Mouse (Mus musculus) forebrain, embryonic 12.5 days (tissue): ENCODE measurements around the gene Rprd1b. TPM values are rescaled to one million over a fixed set of nuclear protein-coding genes. Genes with fewer than 3 reads are reported as not detected.

Experiments used
- ATAC-seq: fragments of 200-750 bp; cut with Nextera tagmentation; 2 replicates; pipeline ENCODE4 v1.8.0; 2017; ENCODE audit warnings: moderate TSS enrichment; ENCODE audit not compliant: low FRiP score
- H3K27ac ChIP-seq: fragments of 300-500 bp; sonication (generic); 2 replicates; pipeline ENCODE4 v1.5.1; 2016; ENCODE audit warnings: mild to moderate bottlenecking
- H3K27me3 ChIP-seq: fragments of 300-500 bp; sonication (generic); 2 replicates; pipeline ENCODE4 v1.6.1; 2016; ENCODE audit warnings: mild to moderate bottlenecking
- H3K36me3 ChIP-seq: fragments of 300-500 bp; sonication (generic); replicated peaks from 2 replicates; pipeline ENCODE4 v1.6.1; 2016; ENCODE audit warnings: mild to moderate bottlenecking
- H3K4me1 ChIP-seq: fragments of 300-500 bp; sonication (generic); 2 replicates; pipeline ENCODE4 v1.6.1; 2016
- H3K4me2 ChIP-seq: fragments of 300-500 bp; sonication (generic); 2 replicates; pipeline ENCODE4 v1.6.1; 2016; ENCODE audit warnings: mild to moderate bottlenecking, moderate library complexity
- H3K4me3 ChIP-seq: fragments of 300-500 bp; sonication (generic); replicated peaks from 2 replicates; pipeline ENCODE4 v1.5.1; 2016; ENCODE audit warnings: mild to moderate bottlenecking
- H3K9ac ChIP-seq: fragments of 300-500 bp; sonication (generic); 2 replicates; pipeline ENCODE4 v1.6.1; 2016; ENCODE audit warnings: mild to moderate bottlenecking
- H3K9me3 ChIP-seq: fragments of 300-500 bp; sonication (generic); 2 replicates; pipeline ENCODE4 v1.6.1; 2016
- WGBS: fragments of 180-500 bp; shearing (Covaris S2); methylation state at CpG from one replicate; pipeline ENCODE4 v1.1.7; 2016; 5-methylcytosine and 5-hydroxymethylcytosine counted together
- polyA plus RNA-seq: library from polyadenylated mRNA; unstranded; fragments of >200 nt; fragmentation: Nextera tagmentation; extraction: Ambion mirVana; gene quantifications from 2 replicates; pipeline ENCODE4 v1.2.1, GENCODE M21; 2016

Rprd1b gene
- polyA plus RNA-seq, 1 experiment from 2014 or later = 61.1 TPM

DNA sequence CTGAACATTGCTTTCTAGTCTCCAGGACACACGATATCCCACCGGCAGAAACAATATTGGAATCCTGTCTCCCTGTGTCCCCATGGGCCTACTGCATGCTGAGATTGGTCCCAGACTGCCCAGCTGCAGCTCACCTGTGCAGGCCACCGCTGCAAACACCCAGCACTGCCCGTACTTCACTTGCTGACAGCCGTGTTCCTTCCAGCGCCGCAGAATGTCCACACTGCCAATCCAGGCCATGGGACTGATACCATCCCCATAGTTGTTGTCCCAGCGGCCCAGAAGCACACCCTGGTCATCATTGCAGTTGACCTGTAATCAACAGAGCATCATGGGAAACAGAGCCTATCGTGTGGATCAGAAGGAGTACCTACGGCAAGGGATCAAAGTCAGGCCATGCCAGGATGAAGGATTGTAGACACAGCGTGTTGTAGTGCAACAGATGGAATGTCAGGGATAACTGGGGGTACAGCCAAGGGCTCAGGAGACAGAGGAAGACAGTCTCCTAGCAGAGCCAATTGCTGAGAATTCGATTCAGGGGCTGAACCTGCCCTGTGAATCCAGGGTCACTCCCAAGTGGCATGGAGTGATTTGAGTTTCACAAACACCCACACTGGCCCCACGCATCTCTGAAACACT lies 103.0 kb downstream of the Rprd1b start:
- Histone ChIP-seq H3K36me3 (no peaks in the 10 kb centered on the region), H3K27ac (no peak overlapping the region), H3K9me3 (no peaks in the 10 kb centered on the region), H3K4me2 (no peak overlapping the region), H3K27me3 (no peaks in the 10 kb centered on the region), H3K9ac (no peak overlapping the region), H3K4me1 (peaks cover 14% of the 10 kb centered on the region), H3K4me3 (no peak overlapping the region)
- 94% methylated on average over 13 of the region's 13 CpGs for WGBS
- no peak for ATAC-seq

DNA sequence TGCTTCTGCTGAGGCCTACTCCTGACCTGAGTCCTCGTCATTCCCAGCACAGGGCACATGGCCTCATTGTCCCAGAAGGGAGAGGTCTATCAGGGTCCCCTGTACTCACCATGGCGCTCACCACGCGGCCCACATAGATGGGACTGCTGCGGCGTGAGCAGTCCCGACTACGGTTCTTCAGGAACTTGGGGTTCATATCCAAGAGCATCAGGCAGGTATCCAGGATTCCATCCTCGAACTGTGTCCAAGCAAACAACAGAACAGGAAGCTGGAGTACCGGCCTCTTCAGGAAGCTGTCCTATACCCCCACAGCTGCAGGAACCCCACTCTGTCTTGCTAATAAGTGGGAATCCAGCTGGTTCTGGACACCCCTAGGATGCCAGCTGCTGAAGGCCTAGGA lies 104.0 kb downstream of the Rprd1b start:
- Histone ChIP-seq H3K4me2 (no peak overlapping the region), H3K4me3 (no peak overlapping the region), H3K27ac (no peak overlapping the region), H3K27me3 (no peaks in the 10 kb centered on the region), H3K9ac (no peak overlapping the region), H3K4me1 (peaks cover 14% of the 10 kb centered on the region), H3K9me3 (no peaks in the 10 kb centered on the region), H3K36me3 (no peaks in the 10 kb centered on the region)
- WGBS = 87% methylated on average over 10 of the region's 10 CpGs
- ATAC-seq = no peak

DNA sequence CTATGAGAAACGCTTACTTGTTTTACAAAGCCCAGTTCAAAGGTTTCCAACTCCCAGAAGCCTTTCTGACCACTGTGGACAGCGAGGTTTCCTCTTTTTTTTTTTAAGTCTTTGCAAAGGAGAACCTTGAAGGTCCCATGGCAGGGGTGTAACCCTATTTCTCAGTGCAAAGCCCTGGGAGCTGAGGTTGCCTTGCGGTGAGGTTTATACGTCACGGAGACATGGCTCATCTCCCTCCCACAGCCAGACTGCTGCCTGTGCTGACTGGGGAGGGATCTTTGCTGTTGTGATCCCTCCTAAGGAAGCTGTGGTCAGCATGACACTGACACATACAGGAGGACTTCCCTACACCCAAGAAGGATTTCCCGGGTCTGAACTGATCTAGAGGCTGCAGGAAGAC lies 104.8 kb downstream of the Rprd1b start:
- WGBS = 87% methylated on average over 6 of the region's 6 CpGs
- H3K36me3 ChIP-seq = no peaks in the 10 kb centered on the region
- H3K4me1 ChIP-seq = peaks cover 14% of the 10 kb centered on the region
- no peak for ATAC-seq
- no peak overlapping the region for H3K27ac ChIP-seq
- no peak overlapping the region for H3K4me3 ChIP-seq
- no peak overlapping the region for H3K4me2 ChIP-seq
- no peak overlapping the region for H3K9ac ChIP-seq
- H3K27me3 ChIP-seq = no peaks in the 10 kb centered on the region
- H3K9me3 ChIP-seq = no peaks in the 10 kb centered on the region

DNA sequence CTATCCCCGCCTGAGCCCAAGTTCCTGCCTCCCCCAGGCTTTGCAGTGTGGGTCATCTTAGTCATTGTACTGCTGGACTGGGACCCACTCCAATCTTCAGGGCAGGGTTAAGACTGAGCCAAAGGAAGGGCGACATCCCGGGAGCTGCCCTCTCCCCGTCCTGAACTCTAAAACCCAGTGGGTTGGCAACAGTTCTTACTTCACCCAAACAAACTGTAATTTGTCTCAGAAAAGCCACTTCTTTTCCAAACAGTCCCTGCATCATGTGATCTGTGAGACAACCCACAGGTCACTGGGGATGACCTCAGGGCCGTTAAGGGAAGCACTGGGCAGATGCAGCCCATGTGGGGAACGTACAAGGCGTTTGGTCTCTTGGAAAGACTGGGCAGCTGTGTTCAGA lies 107.9 kb downstream of the Rprd1b start:
- H3K4me3 ChIP-seq = no peak overlapping the region
- H3K27me3 ChIP-seq = no peaks in the 10 kb centered on the region
- H3K9me3 ChIP-seq = no peaks in the 10 kb centered on the region
- H3K27ac ChIP-seq = no peak overlapping the region
- no peak overlapping the region for H3K9ac ChIP-seq
- WGBS = 71% methylated on average over 7 of the region's 7 CpGs
- H3K4me1 ChIP-seq = peaks cover 6% of the 10 kb centered on the region
- no peak for ATAC-seq
- H3K36me3 ChIP-seq = no peaks in the 10 kb centered on the region
- no peak overlapping the region for H3K4me2 ChIP-seq

DNA sequence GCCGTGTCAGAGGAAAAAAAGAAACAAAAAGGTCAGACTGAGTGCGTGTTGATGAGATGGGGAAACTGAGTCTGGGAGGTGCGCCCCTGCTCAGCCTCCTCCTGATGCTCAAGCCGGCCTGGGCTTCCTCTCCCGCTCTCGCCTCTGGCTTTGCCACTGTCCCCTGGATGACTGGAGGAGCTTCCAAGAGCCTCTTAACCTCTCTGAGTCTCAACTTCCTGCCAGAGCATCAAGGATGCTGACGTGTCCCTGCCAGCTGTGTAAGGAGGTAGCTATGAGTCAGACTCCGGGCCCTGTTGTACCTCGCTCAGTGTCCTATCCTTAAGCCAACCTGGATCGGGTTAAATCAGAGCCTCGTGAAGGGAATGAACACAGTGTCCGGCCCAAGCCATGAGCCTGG lies 109.5 kb downstream of the Rprd1b start:
- H3K27ac ChIP-seq = no peak overlapping the region
- no peaks in the 10 kb centered on the region for H3K27me3 ChIP-seq
- no peak for ATAC-seq
- no peak overlapping the region for H3K9ac ChIP-seq
- H3K36me3 ChIP-seq = no peaks in the 10 kb centered on the region
- 91% methylated on average over 12 of the region's 12 CpGs for WGBS
- no peak overlapping the region for H3K4me3 ChIP-seq
- no peaks in the 10 kb centered on the region for H3K9me3 ChIP-seq
- no peak overlapping the region for H3K4me2 ChIP-seq
- peaks cover 6% of the 10 kb centered on the region for H3K4me1 ChIP-seq

DNA sequence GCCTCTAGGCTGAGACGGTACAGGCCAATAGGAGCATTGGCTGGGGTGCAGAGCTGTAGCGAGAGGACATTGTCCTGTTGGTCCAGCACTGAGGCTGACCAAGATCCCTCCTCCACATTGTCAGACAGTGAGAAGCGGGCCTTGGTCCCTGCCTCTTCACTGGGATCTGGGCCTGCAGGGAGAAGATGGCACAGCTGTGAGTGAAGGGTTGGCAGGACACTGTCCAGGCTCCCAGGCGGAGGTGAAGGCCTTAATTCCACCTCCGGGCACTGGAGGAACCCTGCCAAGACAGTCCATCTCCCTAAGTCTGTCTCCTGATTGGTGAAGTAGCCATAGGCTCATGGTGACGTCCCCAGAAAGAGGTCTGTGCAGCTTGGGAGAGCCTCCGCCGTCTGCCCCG lies 110.5 kb downstream of the Rprd1b start:
- H3K27me3 ChIP-seq = no peaks in the 10 kb centered on the region
- H3K9me3 ChIP-seq = no peaks in the 10 kb centered on the region
- no peaks in the 10 kb centered on the region for H3K36me3 ChIP-seq
- no peak overlapping the region for H3K27ac ChIP-seq
- H3K4me2 ChIP-seq = no peak overlapping the region
- WGBS = 94% methylated on average over 9 of the region's 9 CpGs
- no peak for ATAC-seq
- no peak overlapping the region for H3K4me3 ChIP-seq
- H3K9ac ChIP-seq = no peak overlapping the region
- H3K4me1 ChIP-seq = peaks cover 12% of the 10 kb centered on the region

DNA sequence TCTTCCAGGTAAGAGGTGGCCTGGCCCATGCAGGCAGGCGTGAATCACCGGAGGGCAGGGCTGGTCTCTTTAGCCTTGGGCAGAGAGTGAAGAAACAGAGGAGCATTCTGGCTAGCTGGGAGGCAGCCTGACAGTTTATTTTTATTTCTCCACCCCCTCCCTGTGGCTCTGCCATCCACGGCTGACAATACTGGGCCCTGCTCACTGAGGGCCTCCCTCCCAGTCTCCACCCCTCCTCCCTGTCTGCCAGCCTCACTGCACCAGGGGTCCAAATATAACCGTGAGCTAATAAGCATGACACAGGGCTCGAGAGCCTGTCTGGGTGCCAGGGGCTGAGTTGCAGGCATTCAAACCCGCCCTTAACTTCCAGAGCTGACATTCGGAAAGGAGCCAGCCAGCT lies 111.3 kb downstream of the Rprd1b start:
- Histone ChIP-seq H3K9ac (no peak overlapping the region), H3K27ac (no peak overlapping the region), H3K36me3 (no peaks in the 10 kb centered on the region), H3K4me1 (peaks cover 12% of the 10 kb centered on the region), H3K4me3 (no peak overlapping the region), H3K9me3 (no peaks in the 10 kb centered on the region), H3K4me2 (no peak overlapping the region), H3K27me3 (0 out of 2 replicates have a peak, but pooled peaks cover 4% of the 10 kb centered on the region)
- WGBS = 47% methylated on average over 7 of the region's 7 CpGs
- ATAC-seq = no peak

DNA sequence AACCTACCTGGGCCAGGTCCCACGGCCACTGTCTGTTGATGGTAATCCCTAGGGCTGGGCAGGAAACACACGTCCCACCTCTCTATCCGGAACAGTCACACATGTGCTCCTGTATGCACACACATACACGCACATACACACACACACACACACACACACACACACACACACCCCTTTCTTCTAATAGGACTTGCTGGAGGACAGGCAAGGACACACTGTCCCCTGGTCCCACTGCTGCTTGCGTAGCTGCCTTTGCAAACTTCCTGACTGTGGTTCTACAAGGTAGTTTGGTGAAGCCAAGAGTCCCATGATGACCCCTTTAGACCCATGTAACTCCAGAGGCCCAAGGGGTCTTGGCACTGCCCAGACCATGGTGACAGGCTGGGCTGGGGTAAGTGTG lies 112.4 kb downstream of the Rprd1b start:
- Histone ChIP-seq H3K4me3 (no peak overlapping the region), H3K27me3 (peaks cover 13% of the 10 kb centered on the region), H3K9ac (no peak overlapping the region), H3K4me2 (no peak overlapping the region), H3K27ac (no peak overlapping the region), H3K9me3 (no peaks in the 10 kb centered on the region), H3K4me1 (peaks cover 12% of the 10 kb centered on the region), H3K36me3 (no peaks in the 10 kb centered on the region)
- WGBS = 95% methylated on average over 5 of the region's 5 CpGs
- ATAC-seq = no peak

DNA sequence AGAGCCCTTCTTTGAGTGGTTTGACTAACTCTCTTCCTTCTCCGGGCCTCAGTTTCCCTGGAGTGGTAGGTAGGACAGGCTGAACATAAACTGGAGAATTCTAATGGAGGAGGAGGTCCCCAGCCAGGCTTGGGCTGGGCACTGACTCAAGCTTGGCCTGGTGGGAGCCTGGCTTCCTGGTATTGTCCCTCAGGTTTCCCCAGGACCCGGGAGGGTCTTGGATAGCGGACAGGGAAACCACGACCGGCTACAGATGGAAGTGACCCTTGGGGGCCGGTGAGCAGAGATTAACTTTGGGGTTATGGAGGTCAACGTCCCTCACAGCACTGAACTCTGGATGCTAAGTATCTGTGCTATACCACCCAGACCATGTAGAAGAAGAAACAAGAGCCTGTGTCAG lies 113.0 kb downstream of the Rprd1b start:
- peaks cover 16% of the 10 kb centered on the region for H3K4me1 ChIP-seq
- ATAC-seq = no peak

DNA sequence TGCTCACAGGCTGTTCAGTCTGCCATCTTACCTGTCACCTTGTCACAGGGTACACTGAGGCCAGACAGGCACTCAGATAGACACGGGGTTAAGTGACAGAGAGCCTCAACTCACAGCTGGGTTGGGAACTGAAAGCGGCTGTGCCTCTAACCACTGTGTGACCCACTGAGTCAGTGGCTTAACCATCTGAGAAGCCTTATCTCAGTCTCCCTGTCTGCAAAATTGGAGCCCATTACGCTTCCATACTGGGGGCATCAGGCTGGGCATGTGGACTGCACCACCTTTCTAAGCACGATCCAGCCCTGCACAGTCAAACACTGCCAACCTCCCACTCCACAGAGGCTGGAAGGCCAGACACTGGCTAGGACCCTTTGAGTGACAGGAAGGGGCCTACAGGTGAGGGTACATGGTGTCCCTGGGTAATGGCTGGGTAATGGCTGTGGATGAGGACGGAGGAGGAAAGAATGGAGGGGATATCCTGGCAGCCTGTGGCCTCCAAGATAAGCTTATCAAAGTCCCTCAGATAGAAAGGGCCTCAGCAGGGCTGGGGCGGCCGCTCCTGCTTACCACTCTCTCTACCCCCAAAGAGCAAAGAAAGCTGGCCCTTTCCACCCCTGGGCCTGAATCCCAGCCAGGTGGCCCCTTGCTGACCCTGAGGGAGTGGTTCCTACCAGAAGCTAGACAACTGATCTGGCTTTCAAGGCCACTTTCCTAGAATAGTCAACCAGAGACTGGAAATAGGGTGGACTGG lies 113.6 kb downstream of the Rprd1b start:
- 88% methylated on average over 7 of the region's 7 CpGs for WGBS
- Histone ChIP-seq H3K4me2 (no peak overlapping the region), H3K4me3 (no peak overlapping the region), H3K9ac (no peak overlapping the region), H3K27me3 (peaks cover 25% of the 10 kb centered on the region), H3K27ac (no peak overlapping the region), H3K9me3 (no peaks in the 10 kb centered on the region), H3K36me3 (no peaks in the 10 kb centered on the region), H3K4me1 (peaks cover 18% of the 10 kb centered on the region)
- no peak for ATAC-seq

More for the DNA sequence above, 113.0 kb downstream of the Rprd1b start:
- no peak overlapping the region for H3K27ac ChIP-seq
- H3K36me3 ChIP-seq = no peaks in the 10 kb centered on the region
- H3K9ac ChIP-seq = no peak overlapping the region
- no peak overlapping the region for H3K4me3 ChIP-seq
- H3K9me3 ChIP-seq = no peaks in the 10 kb centered on the region
- H3K27me3 ChIP-seq = peaks cover 19% of the 10 kb centered on the region
- no peak overlapping the region for H3K4me2 ChIP-seq
- 84% methylated on average over 7 of the region's 7 CpGs for WGBS

DNA sequence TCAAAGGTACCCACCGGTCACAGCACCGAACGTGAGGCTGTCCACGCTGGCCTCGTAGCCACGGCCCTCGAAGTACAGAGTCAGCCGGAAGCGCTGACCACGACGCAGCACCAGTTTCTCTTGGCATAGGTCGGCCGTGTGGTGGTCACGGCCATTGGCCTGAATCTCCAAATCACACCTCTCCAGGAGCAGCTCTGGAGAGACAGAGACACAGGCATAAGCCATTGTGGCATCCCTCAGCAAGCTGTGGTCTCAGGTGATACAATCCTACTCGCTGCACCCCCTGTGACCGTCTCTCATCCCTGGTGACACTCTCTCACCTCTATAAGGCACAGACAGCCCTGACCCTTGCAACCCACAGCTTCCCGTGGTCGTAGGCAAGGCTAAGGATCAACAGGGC lies 114.7 kb downstream of the Rprd1b start:
- no peak for ATAC-seq
- H3K27me3 ChIP-seq = peaks cover 27% of the 10 kb centered on the region
- H3K4me1 ChIP-seq = peaks cover 18% of the 10 kb centered on the region
- no peak overlapping the region for H3K4me2 ChIP-seq
- no peak overlapping the region for H3K27ac ChIP-seq
- H3K9ac ChIP-seq = no peak overlapping the region
- 82% methylated on average over 18 of the region's 18 CpGs for WGBS
- H3K36me3 ChIP-seq = no peaks in the 10 kb centered on the region
- H3K9me3 ChIP-seq = no peaks in the 10 kb centered on the region
- H3K4me3 ChIP-seq = no peak overlapping the region

DNA sequence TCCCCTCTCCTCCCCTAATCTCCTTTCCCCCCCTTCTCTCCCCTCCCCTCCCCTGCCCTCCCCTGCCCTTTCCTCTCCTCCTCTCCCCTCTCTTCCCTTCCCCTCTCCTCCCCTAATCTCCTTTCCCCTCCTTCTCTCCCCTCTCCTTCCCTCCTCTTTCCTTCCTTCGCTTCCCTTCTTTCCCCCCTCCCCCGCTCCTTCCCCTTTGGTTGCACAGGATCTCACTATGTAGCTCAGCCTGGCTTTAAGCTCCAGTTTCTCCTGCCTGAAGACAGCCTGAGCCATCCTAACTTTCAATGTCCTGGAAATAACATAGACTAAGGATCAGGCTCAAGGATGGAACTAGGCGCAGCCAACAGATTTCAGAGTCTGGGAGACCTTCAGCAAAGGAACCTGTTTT lies 115.5 kb downstream of the Rprd1b start:
- Histone ChIP-seq H3K9me3 (no peaks in the 10 kb centered on the region), H3K4me3 (no peak overlapping the region), H3K4me2 (no peak overlapping the region), H3K27ac (no peak overlapping the region), H3K36me3 (no peaks in the 10 kb centered on the region), H3K4me1 (peaks cover 18% of the 10 kb centered on the region), H3K27me3 (peaks cover 27% of the 10 kb centered on the region), H3K9ac (no peak overlapping the region)
- ATAC-seq = no peak
- 57% methylated on average over 3 of the region's 3 CpGs for WGBS

DNA sequence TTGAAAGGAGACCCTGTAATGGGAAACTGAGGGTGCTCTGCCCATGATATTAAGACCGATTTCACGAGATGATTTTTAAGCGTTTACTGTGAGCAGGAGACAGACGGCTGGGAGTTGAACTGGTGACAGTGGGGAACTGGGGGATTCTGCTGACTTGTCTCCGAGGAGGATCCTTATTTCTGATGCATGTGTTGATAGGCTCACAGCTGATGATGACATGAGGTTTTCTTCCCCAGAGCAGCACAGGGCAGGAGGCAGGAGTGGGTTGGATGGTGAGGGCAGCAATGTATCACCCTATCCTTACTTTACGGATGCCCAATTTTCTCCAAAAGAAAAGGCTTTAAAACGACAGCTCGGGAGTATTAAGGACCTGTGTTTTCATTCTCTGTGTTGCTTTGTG lies 116.0 kb downstream of the Rprd1b start:
- H3K27ac ChIP-seq = no peak overlapping the region
- no peak overlapping the region for H3K4me3 ChIP-seq
- peaks cover 18% of the 10 kb centered on the region for H3K4me1 ChIP-seq
- H3K27me3 ChIP-seq = peaks cover 27% of the 10 kb centered on the region
- H3K4me2 ChIP-seq = no peak overlapping the region
- no peaks in the 10 kb centered on the region for H3K9me3 ChIP-seq
- no peaks in the 10 kb centered on the region for H3K36me3 ChIP-seq
- no peak for ATAC-seq
- WGBS = 50% methylated on average over 8 of the region's 8 CpGs
- no peak overlapping the region for H3K9ac ChIP-seq
